Mouse (Mus musculus): ENCODE results near the gene Cadps.

The Cadps gene

GRCm38 (mm10) chr14:12730979-12731378, 91.9 kb downstream of the Cadps start:
- DNase-seq (ENCODE audit: low spot score in 2 of 2): no peak

DNA sequence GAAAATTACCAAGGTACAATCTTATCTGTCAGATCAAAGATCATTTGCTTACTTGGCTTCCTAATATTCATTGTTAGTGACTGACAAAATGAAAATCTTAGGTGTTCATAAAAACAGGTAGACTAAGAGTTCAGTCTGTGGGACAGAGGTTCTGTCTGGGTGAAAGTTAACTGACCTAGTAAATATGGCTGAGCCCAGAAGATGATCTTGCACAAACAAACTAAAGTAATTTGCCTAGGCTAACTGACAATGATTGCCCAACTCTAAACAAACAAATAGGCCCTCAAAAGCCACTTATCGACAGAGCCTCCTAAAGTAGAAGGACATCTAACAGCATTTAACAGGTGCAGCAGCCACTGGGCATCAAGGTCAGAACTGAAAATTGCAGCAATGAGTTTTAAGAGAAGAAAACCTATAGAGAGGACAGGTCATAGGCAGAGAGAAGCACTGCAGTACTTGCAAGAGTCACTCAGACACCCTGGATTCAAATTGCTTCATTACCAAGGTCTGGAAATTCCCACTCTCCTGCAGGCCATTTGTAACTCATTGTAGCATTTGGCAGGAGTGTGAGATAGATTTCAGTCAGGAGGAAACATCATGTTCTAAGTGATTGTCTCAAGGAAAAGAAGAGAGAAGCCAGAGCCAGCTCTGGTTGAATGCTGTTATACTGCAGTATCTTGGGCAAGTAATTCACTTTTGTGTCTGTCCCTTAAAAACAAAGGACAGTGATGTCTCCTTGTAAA, 100.3 kb downstream of the Cadps start:
- no peak for DNase-seq (ENCODE audit: low spot score in 2 of 2)

DNA sequence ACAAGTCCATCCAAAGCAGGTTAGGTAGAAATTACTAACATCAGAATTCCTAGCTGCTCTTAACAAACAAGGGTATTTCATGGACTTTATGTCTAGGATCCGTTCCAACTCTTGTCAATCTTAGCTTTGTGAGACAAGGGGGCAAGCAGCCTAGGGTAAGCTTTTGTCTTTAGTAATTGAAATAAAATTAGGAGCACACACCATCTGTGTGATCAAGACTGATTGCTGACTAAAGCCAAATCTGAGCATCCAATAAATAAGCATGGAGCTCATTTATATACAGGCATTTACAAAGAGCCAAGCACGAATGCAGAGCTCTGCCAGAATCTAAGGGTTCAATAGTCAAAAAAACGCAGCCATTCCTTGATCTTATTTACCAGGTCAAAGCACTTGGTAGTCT, 104.1 kb downstream of the Cadps start:
- no peak for DNase-seq (ENCODE audit: low spot score in 2 of 2)

GRCm38 (mm10) chr14:12715906-12716659, 106.8 kb downstream of the Cadps start:
- no peak for DNase-seq (ENCODE audit: low spot score in 2 of 2)

- no peak for DNase-seq (ENCODE audit: low spot score in 2 of 2)
Observed at GRCm38 (mm10) chr14:12707395-12707794, 115.5 kb downstream of the Cadps start.

DNA sequence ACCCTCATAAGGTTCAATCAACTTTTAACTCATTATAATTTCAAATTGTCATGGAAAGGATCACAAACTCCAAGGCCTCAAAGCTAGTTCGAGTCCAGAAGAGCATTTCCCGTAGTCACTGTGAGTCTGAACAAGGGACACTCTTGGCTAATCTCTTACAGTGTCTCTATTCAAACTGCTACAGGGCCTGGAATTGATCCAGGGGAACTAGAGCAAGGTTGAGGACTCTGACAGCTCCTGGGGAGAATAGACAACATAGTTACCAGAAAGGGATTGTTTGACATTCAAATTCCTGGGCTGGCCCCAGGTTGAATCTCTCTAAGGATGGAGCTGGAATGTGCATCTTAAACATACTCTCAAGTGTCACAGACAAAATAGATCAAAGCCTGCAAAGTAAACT, 118.4 kb downstream of the Cadps start:
- no peak for DNase-seq (ENCODE audit: low spot score in 2 of 2)

- DNase-seq (ENCODE audit: low spot score in 2 of 2): no peak
Observed at GRCm38 (mm10) chr14:12690201-12690600, 132.7 kb downstream of the Cadps start.

DNA sequence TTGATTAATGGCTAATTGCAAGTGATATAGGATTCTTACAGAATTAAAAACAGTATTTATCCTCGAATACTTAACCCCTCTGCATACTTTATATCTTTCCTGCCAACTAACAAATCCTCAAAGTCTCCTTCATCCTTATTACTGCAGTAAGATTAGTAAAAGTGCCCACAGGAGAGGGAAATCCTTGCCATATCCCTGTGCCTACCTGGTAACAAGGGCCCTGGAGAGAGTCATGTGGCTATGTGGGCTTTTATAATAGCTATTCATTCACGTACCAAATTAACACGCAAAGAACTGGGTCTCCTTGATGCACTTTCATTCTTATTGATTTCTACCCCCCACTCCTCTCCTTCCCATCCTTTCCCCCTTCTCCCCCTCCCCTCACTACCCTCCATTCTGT, 137.9 kb downstream of the Cadps start:
- no peak for DNase-seq (ENCODE audit: low spot score in 2 of 2)

DNA sequence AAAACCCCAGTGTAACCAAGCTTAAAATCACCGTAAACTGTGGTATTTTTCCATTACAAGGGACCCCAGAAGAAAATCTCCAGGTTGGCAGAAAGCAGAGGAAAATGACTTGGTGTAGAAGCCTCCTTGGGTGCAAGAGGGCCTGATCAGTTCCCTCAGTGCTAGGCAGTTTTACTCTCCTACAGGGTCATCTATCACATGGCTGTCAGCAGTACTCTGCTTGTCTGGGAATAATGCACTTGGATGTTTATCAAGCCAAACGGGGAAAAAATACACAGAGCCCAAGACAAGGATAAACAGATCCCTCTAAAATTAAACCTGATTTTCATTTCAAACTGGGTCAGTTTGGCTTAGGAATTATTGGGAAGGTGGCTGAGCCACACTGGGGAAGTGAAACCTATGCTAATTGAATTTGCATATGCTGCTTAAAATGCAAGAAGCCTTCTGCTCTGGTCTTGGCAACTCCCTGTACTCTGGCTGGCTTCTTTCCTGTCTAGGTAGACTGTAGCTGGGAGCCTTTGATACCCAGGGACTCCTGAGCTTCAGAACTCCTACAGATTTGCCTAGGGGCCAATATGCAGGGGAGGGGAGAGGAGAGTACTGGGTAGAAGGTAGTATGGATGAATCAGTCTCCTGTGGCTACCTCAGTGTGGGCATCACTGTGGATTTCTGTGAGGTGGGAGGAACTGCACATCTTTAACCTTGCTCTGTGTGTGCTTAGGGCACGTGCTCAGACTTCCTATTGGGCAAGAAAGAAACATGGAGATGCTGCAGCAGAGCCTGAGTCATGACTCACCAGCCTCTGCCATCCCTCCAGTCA, 141.8 kb downstream of the Cadps start:
- no peak for DNase-seq (ENCODE audit: low spot score in 2 of 2)

DNA sequence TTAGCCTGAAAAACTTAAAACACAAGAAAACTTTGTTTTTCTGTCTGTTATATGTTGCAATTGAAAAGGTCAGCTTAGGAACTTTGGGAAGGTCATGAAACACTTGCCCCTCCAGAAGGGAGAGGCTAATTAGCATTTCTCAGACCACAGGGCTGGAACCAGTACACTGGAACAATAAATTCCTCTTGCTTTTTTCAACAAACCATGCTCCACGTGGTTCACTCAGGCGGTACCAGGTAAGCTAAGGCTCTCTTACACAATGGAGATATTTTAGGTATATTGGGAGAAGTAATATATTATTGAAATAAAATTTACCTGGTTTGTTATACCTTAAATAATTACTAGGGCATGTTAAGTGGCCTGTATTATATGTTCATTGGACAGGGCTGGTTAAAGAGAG, 161.4 kb downstream of the Cadps start:
- no peak for DNase-seq (ENCODE audit: low spot score in 2 of 2)

- no peak for DNase-seq (ENCODE audit: low spot score in 2 of 2)
Observed at GRCm38 (mm10) chr14:12657351-12657750, 165.5 kb downstream of the Cadps start.

DNA sequence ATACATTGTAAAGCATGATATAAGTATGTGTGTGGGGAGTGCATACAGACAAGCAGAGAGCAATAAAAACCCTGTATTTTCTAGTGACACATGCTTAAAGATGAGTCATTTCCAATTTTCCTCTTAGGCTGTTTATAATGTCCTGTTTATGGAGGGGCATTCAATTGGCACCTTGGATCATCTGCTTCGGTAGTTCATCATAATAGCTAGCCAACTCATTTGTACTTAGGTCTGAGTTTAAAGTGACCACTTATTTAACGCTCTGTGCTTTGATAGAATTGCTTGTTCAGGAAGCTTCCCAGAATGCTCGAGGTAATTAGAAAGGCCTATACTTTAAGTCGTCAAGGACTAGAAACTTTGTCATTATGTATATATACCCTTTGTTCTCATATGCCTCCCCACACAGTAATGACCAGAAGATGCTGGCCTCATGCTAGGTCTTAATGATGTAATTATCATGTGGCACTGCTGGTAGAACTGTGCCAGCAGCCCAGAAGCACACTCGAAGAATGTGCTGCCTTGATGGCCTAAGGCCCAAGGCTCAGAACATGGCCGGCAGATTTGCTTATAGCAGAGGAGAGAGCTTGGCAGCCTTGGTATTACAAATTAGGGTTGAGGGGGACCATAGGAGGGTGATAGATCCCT, 179.9 kb downstream of the Cadps start:
- no peak for DNase-seq (ENCODE audit: low spot score in 2 of 2)

GRCm38 (mm10) chr14:12638762-12639161, 184.1 kb downstream of the Cadps start:
- no peak for DNase-seq (ENCODE audit: low spot score in 2 of 2)

GRCm38 (mm10) chr14:12637121-12637754, 185.6 kb downstream of the Cadps start:
- DNase-seq (ENCODE audit: low spot score in 2 of 2): no peak

GRCm38 (mm10) chr14:12624256-12625130, 198.4 kb downstream of the Cadps start:
- peak; percentile 44 to 56 for DNase-seq (ENCODE audit: low spot score in 2 of 2)

DNA sequence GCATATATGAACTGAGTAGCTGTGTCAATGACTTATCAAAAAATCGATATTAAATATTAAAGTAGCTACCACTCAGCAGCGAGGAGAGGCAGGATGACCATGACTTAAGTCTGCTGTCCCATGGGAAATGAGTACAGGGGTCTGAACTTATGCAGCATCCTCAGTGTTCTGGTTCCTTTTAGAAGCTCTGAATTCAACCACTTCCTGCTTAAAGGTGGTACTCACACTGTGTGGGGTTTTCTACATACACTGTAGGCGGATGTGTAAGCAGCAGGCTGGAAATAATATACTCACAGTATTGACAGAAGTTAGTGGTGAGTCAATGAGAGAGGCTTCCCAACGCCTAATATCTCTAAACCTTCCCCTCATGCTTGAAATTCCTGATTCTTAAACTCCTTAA, 215.9 kb downstream of the Cadps start:
- DNase-seq (ENCODE audit: low spot score in 2 of 2): no peak

DNA sequence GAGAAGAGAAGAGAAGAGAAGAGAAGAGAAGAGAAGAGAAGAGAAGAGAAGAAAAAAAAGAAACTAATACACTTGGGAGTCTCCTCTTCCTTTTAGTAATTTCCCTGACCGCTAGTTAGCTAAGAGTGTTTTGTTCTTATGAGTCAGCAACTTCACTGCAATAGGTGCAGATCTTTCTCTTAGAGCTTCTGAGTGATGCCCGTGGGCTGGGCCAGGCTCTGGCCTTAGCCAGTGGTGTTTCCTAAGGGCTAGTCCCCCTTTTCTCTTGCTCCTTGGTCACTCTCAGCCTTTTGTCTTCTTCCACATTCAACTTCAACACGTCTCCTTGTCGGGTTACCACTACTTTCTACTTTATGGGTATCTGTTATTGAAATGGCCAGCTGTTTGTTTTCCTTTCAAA, 216.7 kb downstream of the Cadps start:
- no peak for DNase-seq (ENCODE audit: low spot score in 2 of 2)

DNA sequence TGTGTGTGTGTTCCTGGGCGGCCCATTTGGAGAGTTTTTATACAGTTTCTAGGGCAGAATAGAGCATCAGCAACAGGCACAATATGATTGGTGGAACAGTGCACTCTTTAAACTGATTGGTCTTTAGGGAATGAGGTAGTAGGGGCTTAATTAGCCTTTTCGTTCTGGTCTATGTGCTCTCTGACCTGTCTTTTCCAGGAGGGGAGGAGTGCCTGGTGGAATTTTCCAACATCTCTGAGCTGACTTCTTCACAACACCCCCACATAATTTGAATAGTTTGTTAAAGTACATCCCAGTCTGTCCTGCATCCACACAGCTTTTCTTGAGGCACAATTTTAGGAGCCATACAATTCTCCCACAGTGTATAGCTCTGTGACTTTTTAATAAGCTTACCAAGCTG, 220.8 kb downstream of the Cadps start:
- DNase-seq (ENCODE audit: low spot score in 2 of 2): no peak

- DNase-seq (ENCODE audit: low spot score in 2 of 2): no peak
Observed at GRCm38 (mm10) chr14:12595326-12595725, 227.6 kb downstream of the Cadps start.

DNA sequence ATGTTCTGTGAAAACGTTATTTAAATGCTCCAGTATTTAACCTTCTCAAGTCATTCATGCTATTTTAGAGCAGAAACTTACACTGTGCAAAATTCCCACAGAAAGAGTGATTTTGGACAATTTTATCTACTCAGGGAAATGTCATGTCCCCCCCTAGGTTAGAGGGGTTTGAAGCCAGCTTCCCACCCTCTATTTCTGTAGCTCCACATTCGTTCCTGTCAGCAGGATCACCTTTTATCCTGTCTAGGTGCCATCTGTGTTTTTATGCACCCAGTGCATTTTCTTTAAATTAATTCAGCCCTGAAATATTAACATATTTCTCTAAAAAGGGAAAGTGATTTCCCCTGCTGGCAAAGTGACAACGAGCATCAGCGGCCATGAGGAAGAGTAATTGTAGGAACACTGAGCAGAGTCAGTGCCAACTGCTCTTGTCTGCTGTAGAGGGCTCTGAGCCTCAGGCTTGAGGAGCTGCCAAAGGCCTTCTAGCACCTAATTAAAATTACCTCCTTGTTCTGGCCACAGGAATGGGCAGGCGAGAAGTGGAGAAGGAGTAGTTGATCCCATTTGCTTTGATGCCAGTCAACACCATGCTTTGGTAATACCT, 230.3 kb downstream of the Cadps start:
- peak; percentile 56 to 62 for DNase-seq (ENCODE audit: low spot score in 2 of 2)
